Mouse (Mus musculus) left cerebral cortex, adult 2 months (tissue): ENCODE results near the gene Cst3. TPM values are rescaled to one million over a fixed set of nuclear protein-coding genes. Genes with fewer than 3 reads are reported as not detected.

ENCODE experiments used
- DNase-seq, 2 experiments: peaks; one replicate each; pipeline ENCODE4 v3.0.0; 2021 to 2022; ENCODE audit warnings: low spot score in 2 of 2, mixed read lengths in 1 of 2; ENCODE audit errors: extremely low spot score in 1 of 2
- H3K27ac ChIP-seq: fragments of 200-600 bp; 2 replicates; pipeline ENCODE4 v1.8.1; 2022
- H3K4me3 ChIP-seq: fragments of 200-600 bp; 2 replicates; pipeline ENCODE4 v1.8.1; 2022
- CTCF ChIP-seq: fragments of 200-600 bp; IDR thresholded peaks from 2 replicates; pipeline ENCODE4 v1.8.1; 2022; ENCODE audit warnings: antibody characterized with exemption, mild to moderate bottlenecking, moderate library complexity
- intact Hi-C: fragments of 180-260 bp; cut with DNase I; formaldehyde crosslinking; loops from one replicate; pipeline ENCODE4 v1.15.1; 2025
- long read RNA-seq, 2 experiments: library from polyadenylated mRNA; stranded (forward); transcript quantifications; one replicate each; pipeline ENCODE4 v2.0.0; 2021; ENCODE audit warnings: borderline mapping rate in 2 of 2
- total RNA-seq, 2 experiments: library from RNA; stranded (reverse); gene quantifications; 2 replicates each; pipeline ENCODE4 v1.2.3; 2021

Cst3 gene
- 1,000 to 10,000 TPM; 1,809 to 1,890 TPM for total RNA-seq
- long read RNA-seq, experiment 1, transcript Cst3-201 (3 exons, 860 nt), result major isoform, 1,033 of 1,059 reads
- long read RNA-seq, experiment 1, partial matches to known transcripts, result 8 of 1,059 reads
- long read RNA-seq, experiment 1, other reads (novel, unspliced or antisense), result 17 of 1,059 reads
- long read RNA-seq, experiment 2, transcript Cst3-201 (3 exons, 860 nt), result major isoform, 1,004 of 1,018 reads
- long read RNA-seq, experiment 2, partial matches to known transcripts, result 4 of 1,018 reads
- long read RNA-seq, experiment 2, other reads (novel, unspliced or antisense), result 10 of 1,018 reads

DNA sequence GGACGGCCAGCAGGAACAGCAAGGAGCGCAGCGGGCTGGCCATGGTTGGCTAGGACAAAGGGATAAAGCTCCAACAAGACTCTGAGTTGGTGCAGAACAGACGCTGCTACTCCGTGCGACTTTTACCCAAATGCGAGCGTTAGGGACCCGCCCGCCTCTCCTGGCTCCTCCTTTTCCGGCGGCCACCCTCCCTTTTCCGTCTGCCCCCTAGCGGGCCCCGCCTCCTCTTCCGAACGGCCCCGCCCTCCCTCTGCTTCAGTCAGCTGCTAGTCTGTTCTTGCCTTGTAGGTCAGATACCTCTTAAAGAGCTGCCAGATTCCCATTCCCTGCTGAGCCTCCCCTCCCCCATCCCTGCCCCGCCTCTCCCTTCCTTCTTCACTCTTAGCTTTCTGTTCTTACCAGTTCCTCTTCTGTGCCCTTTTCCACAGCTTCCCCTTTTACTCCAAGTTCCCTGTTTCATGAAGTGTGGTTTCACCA lies at the start of gene Cst3:
Cst3 (minus strand) TSS at position 358 of the 477 bp plus-strand sequence.
- DNase-seq, result peak; percentile 90 to 93
- TF ChIP-seq CTCF, result peak; percentile 38
- intact Hi-C loops, result loop anchor here (2.0 kb wide), 1 partner anchor 25 kb away; no protein-coding TSS in a partner anchor

DNA sequence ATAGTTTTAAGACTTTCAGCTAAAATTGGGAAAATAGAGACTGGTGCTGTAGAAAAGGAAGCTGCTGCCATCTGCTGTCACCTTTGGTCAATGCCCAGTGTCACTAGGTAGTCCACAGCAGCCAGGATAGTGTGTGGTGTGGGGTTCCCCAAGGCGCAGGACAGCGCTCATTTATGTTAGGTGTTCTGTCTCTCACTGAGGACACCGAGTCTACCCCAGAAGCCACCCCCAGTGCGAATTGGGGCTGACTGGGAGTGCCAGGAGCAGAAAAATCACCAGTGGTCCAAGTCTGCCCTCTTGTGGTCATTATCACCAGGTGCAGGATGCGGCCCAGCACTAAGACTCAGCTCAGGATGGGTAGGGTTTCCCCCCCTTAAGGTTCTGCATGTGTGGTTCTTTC lies 26.8 kb upstream of the Cst3 start:
- no peak overlapping the region for H3K27ac ChIP-seq
- intact Hi-C loops, result loop anchor here (1.0 to 5.0 kb wide), 3 partner anchors 51 to 165 kb away; no protein-coding TSS in a partner anchor
- H3K4me3 ChIP-seq, result no peak overlapping the region
- DNase-seq, result peak; percentile 57 to 68
- peak; percentile 79 for TF ChIP-seq CTCF

More for the DNA sequence above, at the start of gene Cst3:
- Histone ChIP-seq H3K27ac (peak within 1 kb of the TSS; percentile 90), H3K4me3 (peak within 1 kb of the TSS; percentile 88)

DNA sequence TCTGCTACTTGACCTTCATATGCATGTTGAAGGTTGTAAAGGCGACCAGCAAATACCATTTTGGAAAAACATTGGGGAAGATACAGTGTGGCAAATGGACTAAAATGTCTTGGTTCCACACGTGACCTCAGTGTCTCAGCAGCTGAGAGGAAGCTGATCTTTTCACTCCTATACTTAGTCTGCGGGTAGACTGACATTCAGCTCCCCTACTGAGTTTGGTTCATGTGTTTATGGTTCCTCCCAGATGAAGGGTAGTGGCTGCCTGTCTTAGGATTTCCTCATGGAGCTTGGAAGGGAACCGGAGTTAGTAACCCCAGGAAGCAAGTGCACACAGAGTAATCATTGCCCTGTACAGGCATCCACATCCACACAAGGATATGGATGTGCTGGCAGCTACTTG lies 24.8 kb upstream of the Cst3 start:
- Histone ChIP-seq H3K27ac (no peak overlapping the region), H3K4me3 (no peak overlapping the region)
- DNase-seq, result no peak
- intact Hi-C loops, result loop anchor here (2.0 to 5.0 kb wide), 2 partner anchors 26 to 163 kb away; partner anchors contain the start of gene Cst3
- TF ChIP-seq CTCF, result no peak

DNA sequence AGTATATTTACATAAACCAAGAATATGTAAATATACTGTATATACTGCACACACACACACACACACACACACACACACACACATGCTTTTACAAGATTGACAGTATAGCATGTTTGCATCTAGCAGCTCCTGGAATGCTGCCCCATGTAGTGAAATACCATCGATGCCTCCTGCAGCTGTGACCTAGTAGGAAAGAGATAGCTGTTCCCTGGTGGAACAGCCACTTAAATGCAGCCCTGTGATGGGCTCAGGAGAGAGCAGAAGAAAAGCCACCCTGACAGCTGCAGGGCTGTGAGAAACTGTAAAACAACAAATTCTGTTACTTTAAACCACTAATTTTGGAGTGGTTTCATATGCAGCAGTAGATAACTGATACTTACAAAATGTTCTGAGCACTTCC lies 20.7 kb upstream of the Cst3 start:
- DNase-seq, result no peak
- intact Hi-C loops, result no loop called here
- Histone ChIP-seq H3K4me3 (no peak overlapping the region), H3K27ac (no peak overlapping the region)
- no peak for TF ChIP-seq CTCF

DNA sequence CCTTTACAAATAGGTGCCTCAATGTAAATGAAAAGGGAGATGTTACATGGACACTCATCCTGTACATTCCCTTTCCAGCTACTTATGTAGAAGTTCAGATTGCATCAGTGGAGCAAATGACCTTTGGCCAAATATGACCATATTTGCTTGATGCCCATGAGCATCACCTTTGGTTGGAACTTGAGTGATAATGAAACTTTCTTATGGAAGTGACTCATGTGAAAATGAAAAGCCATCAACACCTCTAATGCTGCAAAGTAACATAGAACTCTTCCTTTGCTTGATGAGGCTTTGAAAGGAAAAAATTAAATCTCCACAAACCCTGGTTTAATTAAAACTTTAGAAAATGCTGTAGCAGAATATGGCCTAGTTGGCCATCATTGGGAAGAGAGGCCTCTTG lies 17.6 kb upstream of the Cst3 start:
- intact Hi-C loops, result no loop called here
- Histone ChIP-seq H3K27ac (no peak overlapping the region), H3K4me3 (no peak overlapping the region)
- no peak for DNase-seq
- TF ChIP-seq CTCF, result no peak

DNA sequence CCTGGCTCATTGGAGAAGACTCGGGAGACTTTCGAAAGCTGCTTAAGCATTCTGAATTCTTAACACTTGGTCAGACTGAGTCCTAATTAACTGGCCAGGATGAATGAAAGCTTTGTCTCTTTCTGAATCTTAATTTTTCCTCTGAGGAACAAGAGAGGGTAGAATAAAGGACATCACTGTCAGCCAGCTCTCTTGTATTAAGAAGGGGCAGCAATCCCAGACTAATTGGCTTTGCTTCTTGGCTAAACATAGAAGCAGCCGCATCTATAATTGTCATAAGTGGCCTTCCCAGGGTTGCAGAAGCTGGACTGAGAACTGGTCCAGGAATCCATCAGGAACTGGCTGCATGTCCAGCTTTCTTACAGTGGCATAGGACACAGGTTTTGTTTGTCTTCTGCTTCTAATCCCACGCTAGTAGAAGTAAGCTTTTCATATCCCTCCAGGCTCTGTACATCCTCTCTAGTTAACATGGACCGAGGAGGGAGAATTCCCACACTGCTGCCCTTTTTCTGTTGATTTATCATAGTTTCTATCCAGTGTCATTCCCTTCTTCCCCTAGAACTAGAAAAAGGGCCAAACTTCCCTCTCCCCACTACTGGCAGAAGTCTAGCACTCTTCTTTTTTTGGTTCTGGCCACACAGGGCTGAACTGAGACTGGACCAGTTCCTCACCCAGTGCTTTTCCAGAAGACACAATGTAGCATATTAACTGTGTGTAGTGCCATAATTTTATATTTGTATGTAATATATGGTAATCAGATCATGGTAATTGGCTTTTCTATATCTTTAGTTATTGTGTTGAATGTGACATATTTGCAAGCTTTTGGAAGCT lies 14.7 kb upstream of the Cst3 start:
- intact Hi-C loops, result no loop called here
- Histone ChIP-seq H3K4me3 (no peak overlapping the region), H3K27ac (peak overlapping the region; percentile 68)
- no peak for TF ChIP-seq CTCF
- DNase-seq, result no peak

DNA sequence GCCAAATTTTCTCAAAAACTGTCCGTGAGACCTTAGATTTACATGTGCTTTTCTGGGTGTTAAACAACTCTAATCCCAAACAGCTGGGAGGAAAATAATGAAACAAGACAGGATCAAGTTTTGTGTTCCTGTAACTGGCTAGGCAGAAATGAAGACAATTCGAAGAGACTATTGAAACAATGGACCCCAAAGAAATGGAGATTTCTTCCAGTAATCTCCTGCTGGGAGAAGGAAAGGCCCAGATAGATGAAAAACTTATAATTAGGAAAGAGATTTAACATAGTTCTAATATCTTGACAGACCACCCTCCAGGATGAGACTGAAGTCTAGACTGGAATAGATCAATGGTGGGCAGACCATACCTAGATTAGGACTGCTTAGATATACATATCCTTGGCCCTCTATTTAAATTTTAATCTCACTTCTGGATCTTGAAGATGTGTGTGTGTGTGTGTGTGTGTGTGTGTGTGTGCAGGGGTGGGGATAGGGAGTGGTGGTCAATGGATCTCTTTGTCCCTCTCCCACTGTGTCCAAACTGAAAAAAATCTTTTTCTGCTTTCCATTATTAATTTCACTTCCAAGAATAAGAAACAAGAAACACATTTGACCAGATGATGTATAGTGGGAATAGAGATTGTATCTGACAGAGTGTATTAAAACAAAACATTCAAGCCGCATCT lies 14.0 kb upstream of the Cst3 start:
- no peak for TF ChIP-seq CTCF
- H3K27ac ChIP-seq, result peak overlapping the region; percentile 55; the same call in 1 of the 2 replicates
- intact Hi-C loops, result loop anchor here (10.0 kb wide), 1 partner anchor 1775 kb away; the partner anchor contains the start of gene Acss1
- no peak overlapping the region for H3K4me3 ChIP-seq
- DNase-seq, result no peak

DNA sequence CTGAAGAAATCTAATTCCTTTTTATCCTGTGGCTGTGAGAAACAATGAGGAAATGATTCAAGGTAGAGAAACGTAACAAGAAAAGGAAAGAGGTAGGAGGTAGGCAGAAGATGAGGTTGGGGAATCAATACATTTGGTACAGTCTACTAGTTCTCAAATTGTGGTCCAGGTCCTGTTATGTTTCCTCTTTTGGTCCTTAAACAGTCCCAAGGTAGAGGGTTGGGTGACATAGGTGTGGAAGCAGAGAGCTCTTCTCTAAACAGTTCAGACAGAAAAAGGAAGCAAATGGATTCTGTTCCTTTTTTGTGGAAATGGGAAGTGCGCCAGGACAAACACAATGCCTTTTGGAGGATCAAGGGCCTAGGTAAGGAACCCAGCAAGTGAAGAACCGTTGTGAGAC lies 13.4 kb upstream of the Cst3 start:
- no peak overlapping the region; the same call in 1 of the 2 replicates for H3K27ac ChIP-seq
- no peak for TF ChIP-seq CTCF
- no peak for DNase-seq
- no peak overlapping the region for H3K4me3 ChIP-seq
- intact Hi-C loops, result loop anchor here (10.0 kb wide), 1 partner anchor 1776 kb away; the partner anchor contains the start of gene Acss1

DNA sequence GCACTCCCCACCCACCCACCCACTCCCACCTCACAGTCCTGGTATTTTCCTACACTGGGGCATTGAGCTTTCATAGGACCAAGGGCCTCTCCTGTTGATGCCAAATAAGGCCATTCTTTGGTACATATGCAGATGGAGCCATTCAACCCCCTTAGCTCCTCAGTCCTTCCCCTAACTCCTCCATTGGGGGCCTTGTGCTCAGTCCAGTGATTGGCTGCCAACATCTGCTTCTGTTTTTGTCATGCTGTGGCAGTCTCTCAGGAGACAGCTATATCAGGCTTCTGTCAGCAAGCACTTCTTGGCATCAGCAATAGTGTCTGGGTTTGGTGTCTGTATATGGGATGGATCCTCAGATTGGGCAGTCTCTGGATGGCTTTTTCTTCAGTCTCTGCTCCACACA lies 9.2 kb upstream of the Cst3 start:
- Histone ChIP-seq H3K4me3 (no peak overlapping the region), H3K27ac (no peak overlapping the region)
- no peak for DNase-seq
- intact Hi-C loops, result loop anchor here (10.0 kb wide), 1 partner anchor 1780 kb away; the partner anchor contains the start of gene Acss1
- no peak for TF ChIP-seq CTCF

DNA sequence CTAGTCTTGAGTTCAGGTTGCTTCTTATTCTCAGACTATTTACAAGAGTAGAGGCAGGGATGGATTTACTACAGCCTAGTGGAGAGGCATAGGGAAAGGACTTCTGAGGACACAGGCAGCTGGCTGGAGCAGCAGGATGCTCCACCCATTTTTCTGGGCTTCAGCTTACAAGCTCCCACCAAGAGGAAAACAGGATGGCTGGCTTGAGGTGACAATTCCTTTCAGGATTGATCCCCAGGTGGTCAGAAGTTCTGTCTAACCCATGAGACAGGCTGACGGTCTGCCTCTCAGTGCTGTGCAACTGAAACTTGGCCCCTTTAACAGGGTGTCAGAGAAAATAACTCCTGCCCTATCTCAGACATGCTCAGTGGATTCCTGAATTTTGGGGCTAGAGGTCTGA lies 3.7 kb upstream of the Cst3 start:
- peak overlapping the region; percentile 78 for H3K27ac ChIP-seq
- H3K4me3 ChIP-seq, result no peak overlapping the region
- intact Hi-C loops, result no loop called here
- no peak for TF ChIP-seq CTCF
- DNase-seq, result no peak

DNA sequence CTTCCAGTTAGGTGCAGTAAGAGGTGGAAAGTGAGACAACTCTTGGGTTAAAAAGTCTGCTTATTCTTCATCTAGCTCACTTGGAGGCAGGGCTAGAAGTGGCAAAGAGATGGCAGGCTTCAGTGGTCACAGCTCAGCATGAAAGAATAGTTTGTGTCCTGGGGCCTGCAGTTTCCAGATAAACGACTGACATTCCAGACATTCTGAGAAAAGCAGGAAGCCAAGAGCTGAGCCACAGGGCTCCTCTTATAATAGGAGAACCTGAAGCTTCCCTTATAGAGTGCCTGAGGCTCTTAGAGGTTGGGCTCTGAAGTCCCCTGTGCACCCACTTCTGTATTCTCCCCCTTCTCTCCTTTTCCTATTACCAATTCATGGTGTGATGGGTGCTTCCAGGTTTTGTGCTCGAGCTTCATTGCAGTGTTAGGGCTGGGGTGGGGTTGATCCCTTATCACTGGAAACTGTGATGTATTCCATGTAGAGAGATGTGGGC lies 3.2 kb upstream of the Cst3 start:
- no peak for TF ChIP-seq CTCF
- intact Hi-C loops, result no loop called here
- H3K27ac ChIP-seq, result peak overlapping the region; percentile 78
- DNase-seq, result no peak
- H3K4me3 ChIP-seq, result no peak overlapping the region
